Mouse (Mus musculus) testis, postnatal 14 days (tissue): ENCODE results near the gene Fgfr2.

ENCODE experiments used
- DNase-seq: peaks from one replicate; pipeline ENCODE4 v3.0.0; 2021; ENCODE audit warnings: low spot score

Fgfr2 gene

GRCm38 (mm10) chr7:132715259-132715658, 407.9 kb downstream of the Fgfr2 start:
- DNase-seq, result no peak

- peak; percentile 55 for DNase-seq
Observed at GRCm38 (mm10) chr7:132714236-132714923, 408.8 kb downstream of the Fgfr2 start.

- DNase-seq, result no peak
Observed at GRCm38 (mm10) chr7:132713483-132714126, 409.5 kb downstream of the Fgfr2 start.

GRCm38 (mm10) chr7:132712956-132713355, 410.2 kb downstream of the Fgfr2 start:
- DNase-seq, result no peak

- no peak for DNase-seq
Observed at GRCm38 (mm10) chr7:132712044-132712708, 411.0 kb downstream of the Fgfr2 start.

- no peak for DNase-seq
Observed at GRCm38 (mm10) chr7:132711579-132711978, 411.6 kb downstream of the Fgfr2 start.

- no peak for DNase-seq
Observed at GRCm38 (mm10) chr7:132705130-132705529, 418.0 kb downstream of the Fgfr2 start.

GRCm38 (mm10) chr7:132704310-132704875, 418.8 kb downstream of the Fgfr2 start:
- DNase-seq, result no peak

- no peak for DNase-seq
Observed at GRCm38 (mm10) chr7:132703515-132704309, 419.4 kb downstream of the Fgfr2 start.

- DNase-seq, result no peak
Observed at GRCm38 (mm10) chr7:132702492-132703070, 420.6 kb downstream of the Fgfr2 start.

GRCm38 (mm10) chr7:132702024-132702423, 421.1 kb downstream of the Fgfr2 start:
- DNase-seq, result no peak

- no peak for DNase-seq
Observed at GRCm38 (mm10) chr7:132701412-132701811, 421.7 kb downstream of the Fgfr2 start.

GRCm38 (mm10) chr7:132700107-132700506, 423.0 kb downstream of the Fgfr2 start:
- no peak for DNase-seq

GRCm38 (mm10) chr7:132699639-132700038, 423.5 kb downstream of the Fgfr2 start:
- no peak for DNase-seq

- no peak for DNase-seq
Observed at GRCm38 (mm10) chr7:132699165-132699564, 424.0 kb downstream of the Fgfr2 start.

- DNase-seq, result no peak
Observed at GRCm38 (mm10) chr7:132698737-132699136, 424.4 kb downstream of the Fgfr2 start.

GRCm38 (mm10) chr7:132697258-132697796, 425.8 kb downstream of the Fgfr2 start:
- no peak for DNase-seq

GRCm38 (mm10) chr7:132693561-132693960, 429.6 kb downstream of the Fgfr2 start:
- no peak for DNase-seq

- no peak for DNase-seq
Observed at GRCm38 (mm10) chr7:132692719-132693118, 430.4 kb downstream of the Fgfr2 start.

- no peak for DNase-seq
Observed at GRCm38 (mm10) chr7:132690716-132691472, 432.3 kb downstream of the Fgfr2 start.

GRCm38 (mm10) chr7:132689722-132690121, 433.4 kb downstream of the Fgfr2 start:
- DNase-seq, result no peak
